Mouse (Mus musculus): ENCODE measurements around the gene Tenm3.

Tenm3 gene

GRCm38 (mm10) chr8:48740951-48741350 is 102.8 kb downstream of the Tenm3 start:
- no peak for DNase-seq (ENCODE audit: low spot score in 2 of 2)

DNA sequence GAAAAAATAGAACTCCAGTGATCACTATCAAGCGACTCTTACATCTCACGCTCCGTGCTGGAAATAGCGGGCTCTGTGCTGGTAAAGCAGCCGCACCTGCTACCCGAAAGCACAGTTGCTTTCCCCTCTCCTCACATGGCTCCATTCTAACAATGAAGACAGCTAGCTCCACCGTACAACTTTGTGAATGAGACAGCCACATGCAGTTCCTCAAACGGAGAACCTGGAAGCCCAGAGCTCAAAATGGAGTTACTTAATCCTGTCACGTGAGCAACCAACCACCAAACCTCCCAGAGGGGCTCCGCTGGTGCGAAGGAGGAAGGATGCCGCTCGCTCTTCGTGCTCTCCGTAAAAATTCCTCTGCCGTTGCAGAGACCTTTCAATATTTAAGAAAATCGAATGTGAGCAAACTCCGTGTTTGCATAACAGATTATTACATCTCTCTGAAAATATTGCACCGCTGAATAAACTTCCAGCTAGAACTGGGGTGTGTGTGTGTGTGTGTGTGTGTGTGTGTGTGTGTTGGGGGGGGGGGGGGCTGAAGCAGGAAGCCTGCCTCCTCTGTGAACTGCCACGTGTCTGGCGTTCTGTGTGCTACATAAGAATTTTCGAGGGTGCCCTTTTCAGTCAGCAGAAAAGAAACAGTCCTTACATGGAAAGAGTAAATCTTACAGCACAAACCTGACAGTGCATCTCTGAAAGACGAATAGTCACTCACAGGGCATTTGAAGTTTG is 103.4 kb downstream of the Tenm3 start:
- no peak for DNase-seq (ENCODE audit: low spot score in 2 of 2)

DNA sequence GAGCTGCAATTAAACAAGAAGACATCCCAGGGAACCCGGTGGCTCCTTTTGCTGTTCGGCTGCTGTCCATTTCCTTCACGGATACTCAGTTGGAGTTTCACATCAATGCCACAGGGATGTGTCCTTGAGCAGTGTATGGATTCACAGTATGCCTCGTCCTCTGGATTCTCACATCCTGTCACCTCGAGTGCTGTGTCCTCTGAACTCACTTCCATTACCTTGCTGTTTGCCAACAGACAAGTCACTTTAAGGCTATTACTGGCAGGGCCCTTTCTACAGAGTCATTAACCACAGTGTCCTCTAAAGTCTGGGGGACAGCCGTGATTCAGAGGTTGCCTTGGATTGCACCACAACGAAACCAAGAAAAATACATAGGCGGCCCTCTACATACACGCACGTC is 110.0 kb downstream of the Tenm3 start:
- DNase-seq (ENCODE audit: low spot score in 2 of 2), result no peak

- no peak for DNase-seq (ENCODE audit: low spot score in 2 of 2)
These were observed 110.7 kb downstream of the Tenm3 start for GRCm38 (mm10) chr8:48733057-48733456.

DNA sequence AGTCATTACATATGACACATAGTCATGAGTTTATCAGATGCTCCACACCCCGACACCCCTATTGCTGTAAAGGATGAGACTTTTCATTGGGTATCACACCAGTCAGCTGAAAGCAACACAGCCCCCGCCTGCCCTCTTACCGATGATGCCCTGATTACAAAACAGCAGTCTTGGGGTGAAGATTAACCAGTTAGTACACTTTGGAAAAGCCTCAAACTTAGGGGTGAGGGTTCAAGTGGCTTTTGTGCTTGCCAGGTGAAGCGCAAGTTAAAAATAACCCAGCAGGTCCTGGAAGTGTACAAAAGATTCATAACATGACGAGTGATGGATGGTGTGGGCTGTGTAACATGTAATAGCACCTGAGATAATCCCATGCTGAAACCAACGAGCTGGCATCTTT is 113.0 kb downstream of the Tenm3 start:
- no peak for DNase-seq (ENCODE audit: low spot score in 2 of 2)

GRCm38 (mm10) chr8:48728833-48729690 is 114.7 kb downstream of the Tenm3 start:
- no peak for DNase-seq (ENCODE audit: low spot score in 2 of 2)

DNA sequence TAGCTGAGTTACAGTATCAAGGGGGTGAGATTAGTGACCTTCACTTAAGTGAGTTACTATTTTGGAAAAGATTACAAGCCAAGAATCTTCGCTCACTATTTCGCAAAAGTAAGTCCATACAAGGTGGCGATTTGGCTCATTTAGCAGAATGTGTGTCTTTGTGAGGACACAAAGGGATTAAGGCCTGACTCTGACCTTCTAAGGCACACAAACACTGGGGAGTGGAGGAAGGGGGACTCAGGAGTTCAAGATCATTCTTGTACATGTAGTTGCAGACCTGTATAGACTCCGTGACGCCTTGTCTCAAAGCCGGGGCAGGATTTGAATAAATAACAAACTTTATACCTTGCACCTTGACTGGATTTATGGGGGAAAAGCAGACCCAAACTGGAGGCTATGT is 115.7 kb downstream of the Tenm3 start:
- no peak for DNase-seq (ENCODE audit: low spot score in 2 of 2)

DNA sequence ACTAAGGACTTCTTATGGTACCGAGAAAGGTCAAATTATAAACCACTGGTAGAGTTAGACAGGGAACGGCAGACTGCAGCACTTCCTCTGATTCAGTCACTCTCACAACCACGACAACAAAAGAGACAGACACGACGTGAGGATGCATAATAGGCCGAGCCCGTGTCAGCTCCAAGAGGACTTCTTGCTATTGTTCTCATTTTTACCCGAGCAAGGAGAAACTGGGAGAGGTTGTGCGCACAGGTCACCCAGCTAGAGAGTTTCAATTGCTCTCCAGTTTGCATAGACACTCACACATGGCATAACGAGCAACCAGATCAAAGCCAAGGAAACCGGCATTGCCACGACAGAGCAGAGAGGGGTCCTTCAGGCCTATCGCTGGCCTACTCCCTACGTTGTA is 121.0 kb downstream of the Tenm3 start:
- no peak for DNase-seq (ENCODE audit: low spot score in 2 of 2)

DNA sequence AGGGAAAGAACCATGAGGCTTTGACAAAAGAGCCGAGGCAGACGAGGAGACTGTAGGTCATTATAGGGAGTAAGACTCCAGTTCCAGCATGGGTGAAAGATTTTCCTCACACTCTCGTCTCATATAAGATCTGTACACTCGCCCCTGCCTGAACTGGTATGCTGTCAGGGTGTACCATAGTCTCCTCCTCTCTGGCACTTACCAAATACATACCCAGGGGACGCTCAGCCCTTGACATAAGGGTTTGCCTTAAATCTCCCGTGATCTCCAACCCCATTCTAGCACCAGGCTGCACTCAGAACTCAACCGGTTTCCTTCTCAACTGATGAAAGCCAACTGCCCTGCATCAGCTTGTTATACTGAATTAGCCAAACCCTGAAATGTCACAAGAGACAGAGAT is 121.4 kb downstream of the Tenm3 start:
- DNase-seq (ENCODE audit: low spot score in 2 of 2), result no peak

DNA sequence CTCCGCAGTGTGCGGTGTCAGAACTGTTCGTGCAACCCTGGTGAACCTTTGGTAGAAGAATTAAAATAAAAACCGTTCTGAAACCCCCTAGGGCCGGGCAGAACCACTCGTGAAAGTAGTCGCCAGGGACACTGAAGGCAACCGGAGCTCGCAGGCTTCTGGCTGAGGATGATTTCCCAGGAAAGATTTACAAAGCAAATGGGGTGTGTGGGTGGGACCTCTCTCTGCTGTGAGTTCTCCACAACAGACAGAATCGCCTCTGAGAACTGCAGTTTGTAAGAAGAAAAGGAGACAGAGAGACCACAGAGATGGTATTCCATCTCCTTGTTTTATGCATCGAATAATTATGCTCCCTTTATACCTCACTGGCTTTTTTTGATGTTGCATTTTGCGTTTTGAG is 122.4 kb downstream of the Tenm3 start:
- DNase-seq (ENCODE audit: low spot score in 2 of 2), result no peak

- no peak for DNase-seq (ENCODE audit: low spot score in 2 of 2)
These were observed 128.1 kb downstream of the Tenm3 start for GRCm38 (mm10) chr8:48715616-48716015.

DNA sequence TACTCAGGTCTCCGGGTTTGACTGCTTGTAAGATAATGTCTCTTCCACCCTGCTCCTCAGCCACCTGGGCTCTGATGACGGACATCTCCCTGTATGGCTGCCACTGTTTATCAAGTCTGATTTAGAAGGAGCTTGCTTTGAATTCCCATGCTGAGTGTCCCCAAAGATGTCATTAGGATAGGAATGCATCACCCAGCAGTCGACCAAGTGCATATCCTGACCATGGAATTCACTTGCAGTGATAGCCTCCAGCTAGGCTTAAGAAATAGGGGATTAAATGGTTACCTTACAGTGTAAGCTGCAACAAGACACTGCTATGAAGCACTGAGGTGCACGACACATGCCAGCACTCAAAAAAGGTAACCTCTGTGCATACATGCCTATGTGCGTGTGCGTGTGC is 137.1 kb downstream of the Tenm3 start:
- DNase-seq (ENCODE audit: low spot score in 2 of 2), result no peak

DNA sequence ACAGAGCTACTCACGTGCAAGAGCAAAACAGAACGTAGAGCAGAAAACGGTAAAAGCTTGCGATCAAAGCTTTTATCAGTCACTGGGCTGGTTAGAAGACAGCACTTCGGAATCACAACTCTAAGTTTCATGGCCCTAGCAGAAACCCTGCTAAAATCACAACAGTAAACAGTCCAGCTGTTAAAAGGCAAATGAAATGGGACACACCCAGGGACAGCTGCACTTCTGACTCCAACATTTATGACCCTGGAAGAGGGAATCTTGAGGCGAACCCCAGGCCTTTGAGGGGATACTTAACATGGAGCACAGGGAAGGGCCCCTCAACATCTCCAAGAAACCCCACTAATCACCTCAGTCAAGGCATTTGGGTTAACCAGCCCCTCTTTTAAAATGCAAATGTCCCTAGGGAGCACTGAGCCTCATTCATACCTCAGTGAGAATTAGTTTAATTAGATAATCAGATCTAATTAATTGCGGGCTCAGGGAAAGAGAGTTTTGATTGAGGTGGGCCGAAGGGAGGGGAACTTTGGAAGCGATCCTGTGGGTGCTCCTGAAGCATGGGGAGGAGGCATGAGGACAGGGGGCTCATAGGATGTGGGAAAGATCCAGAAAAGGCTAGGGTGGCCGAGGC is 138.8 kb downstream of the Tenm3 start:
- DNase-seq (ENCODE audit: low spot score in 2 of 2), result no peak

DNA sequence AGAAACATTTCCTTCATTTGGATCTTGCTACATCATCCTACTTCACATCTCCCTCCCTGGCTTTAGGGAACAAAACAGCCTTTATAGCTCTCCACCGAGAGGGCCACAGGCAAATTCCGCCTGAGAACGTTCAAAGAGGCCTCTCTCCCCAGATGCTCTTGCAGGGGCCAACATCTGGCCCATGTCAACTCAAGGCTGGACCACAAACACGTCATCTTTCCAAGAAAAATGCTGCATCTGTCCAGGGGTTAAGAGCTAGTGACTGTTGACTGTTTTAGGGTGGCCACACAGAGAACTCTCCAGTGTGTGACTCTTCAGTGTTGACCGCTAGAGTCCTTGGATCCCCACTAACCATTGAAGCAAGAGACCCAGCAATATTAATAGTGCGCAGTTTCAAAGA is 139.3 kb downstream of the Tenm3 start:
- no peak for DNase-seq (ENCODE audit: low spot score in 2 of 2)

GRCm38 (mm10) chr8:48690665-48691395 is 152.9 kb downstream of the Tenm3 start:
- no peak for DNase-seq (ENCODE audit: low spot score in 2 of 2)

- DNase-seq (ENCODE audit: low spot score in 2 of 2), result no peak
These were observed 155.0 kb downstream of the Tenm3 start for GRCm38 (mm10) chr8:48688706-48689105.

DNA sequence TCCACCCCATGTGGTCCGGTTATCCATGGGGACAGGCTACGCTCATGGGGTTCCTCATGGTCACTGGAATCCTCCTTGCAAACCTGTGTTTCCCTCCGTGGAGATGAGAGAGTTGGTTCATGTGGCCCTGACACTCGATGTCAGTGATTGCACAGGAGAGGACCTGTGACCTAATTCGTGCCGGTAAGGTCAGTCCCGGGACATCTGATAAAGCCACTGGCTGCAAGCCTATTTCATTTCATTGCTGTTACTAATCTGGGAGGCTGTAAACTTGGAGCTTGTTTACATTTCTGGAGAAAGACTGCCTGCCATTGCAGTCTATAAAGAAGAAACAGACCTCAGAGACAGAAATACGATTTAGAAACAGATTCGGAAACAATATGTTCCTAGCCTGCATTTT is 155.6 kb downstream of the Tenm3 start:
- no peak for DNase-seq (ENCODE audit: low spot score in 2 of 2)

DNA sequence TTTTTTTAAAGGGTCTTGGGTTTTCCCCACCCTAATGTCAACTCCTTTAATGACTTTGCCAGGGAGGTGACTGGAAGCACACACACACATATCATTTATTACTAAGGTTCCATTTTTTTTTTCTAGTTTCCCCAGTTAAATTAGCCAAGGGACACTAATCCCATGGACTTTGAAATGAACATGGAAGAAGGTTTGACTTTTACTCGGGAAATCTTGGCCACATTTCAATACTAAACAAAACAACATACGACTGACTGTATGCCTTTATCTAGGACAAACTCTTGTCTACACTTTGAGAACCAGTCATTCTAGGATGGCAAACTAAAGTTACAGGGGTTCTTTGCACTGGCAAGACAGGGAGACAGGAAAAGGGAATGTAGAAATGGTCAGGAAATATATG is 170.3 kb downstream of the Tenm3 start:
- no peak for DNase-seq (ENCODE audit: low spot score in 2 of 2)

- DNase-seq (ENCODE audit: low spot score in 2 of 2), result no peak
These were observed 171.3 kb downstream of the Tenm3 start for GRCm38 (mm10) chr8:48672471-48672870.

DNA sequence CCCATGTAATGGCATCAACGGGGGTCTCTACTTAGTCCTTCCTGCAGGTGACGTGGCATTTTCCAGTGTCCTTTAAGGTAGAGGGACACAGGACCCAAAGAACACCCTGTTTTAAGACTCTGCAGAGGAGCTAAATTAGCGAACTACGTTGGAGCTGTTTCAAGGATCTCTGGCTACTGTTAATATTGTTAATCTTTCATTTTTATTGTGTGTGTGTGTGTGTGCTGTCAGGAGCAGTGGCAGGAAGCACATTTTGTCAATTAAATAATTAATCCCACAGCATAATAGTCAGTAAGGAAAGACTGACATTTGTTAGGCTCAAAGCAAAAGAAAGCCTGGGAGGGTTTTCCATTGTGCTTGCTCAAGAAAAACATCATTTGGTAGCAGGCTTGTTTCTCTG is 172.4 kb downstream of the Tenm3 start:
- DNase-seq (ENCODE audit: low spot score in 2 of 2), result no peak

DNA sequence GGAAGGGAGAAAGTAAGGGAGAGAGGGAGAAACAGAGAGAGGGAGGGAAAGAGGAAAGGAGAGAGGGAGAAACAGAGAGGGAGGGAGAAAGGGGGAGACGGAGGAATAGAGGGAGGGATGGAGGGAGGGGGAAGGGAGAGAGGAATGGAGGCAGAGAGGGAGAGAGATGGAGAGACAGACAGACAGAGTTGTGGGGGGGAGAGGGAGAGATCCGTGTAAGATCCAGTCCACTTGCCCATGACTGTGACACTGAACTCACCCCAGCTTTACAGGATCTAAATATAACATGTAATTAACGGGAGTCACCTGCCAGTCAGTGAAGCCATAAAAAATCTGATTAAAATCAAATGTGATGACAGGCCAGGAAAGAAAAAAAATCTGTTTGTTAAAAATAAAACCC is 172.9 kb downstream of the Tenm3 start:
- DNase-seq (ENCODE audit: low spot score in 2 of 2), result no peak

GRCm38 (mm10) chr8:48670387-48670786 is 173.4 kb downstream of the Tenm3 start:
- no peak for DNase-seq (ENCODE audit: low spot score in 2 of 2)

All from spleen, postnatal 4 days (tissue).